Mouse (Mus musculus): ENCODE data around the gene Vps29. TPM values are rescaled to one million over a fixed set of nuclear protein-coding genes. Genes with fewer than 3 reads are reported as not detected.
"Not testable (repeated sequence)": the region's sequence is repeated elsewhere in the genome, so short reads cannot be mapped to it uniquely, and the experiment has no call there.

The Vps29 gene
- total RNA-seq, 1 experiment = 135 TPM

GRCm38 (mm10) chr5:122314966-122315667, 39.1 kb upstream of the Vps29 start:
- H3K27ac ChIP-seq (ENCODE audit: insufficient read depth, low read depth, low read length, poor library complexity, severe bottlenecking) = no peak overlapping the region
- TF ChIP-seq ZNF384 (IDR thresholded peaks at IDR 0.05; ENCODE audit: low read depth, low read length) (no peak), ZC3H11A (IDR thresholded peaks at IDR 0.05; ENCODE audit: borderline replicate concordance, low read depth, low read length) (no peak), CHD2 (IDR thresholded peaks at IDR 0.05; ENCODE audit: low read depth, low read length) (no peak), HCFC1 (IDR thresholded peaks at IDR 0.05; ENCODE audit: borderline replicate concordance, insufficient read depth, low read length) (no peak), MAFK (IDR thresholded peaks at IDR 0.05; ENCODE audit: insufficient read depth, low read depth, low read length) (no peak)
- H3K36me3 ChIP-seq (ENCODE audit: control insufficient read depth, insufficient read depth, low read length, poor library complexity, severe bottlenecking) = peaks cover 30% of the 10 kb centered on the region; the same call in 1 of the 2 replicates
- H3K9me3 ChIP-seq (ENCODE audit: control insufficient read depth, insufficient read depth, low read depth, low read length) = no peaks in the 10 kb centered on the region
- DNase-seq (ENCODE audit: low read depth, low spot score) = no peak
- H3K4me3 ChIP-seq (ENCODE audit: insufficient read depth in 1 of 2, low read depth in 1 of 2, low read length in 2 of 2, poor library complexity in 1 of 2, severe bottlenecking in 1 of 2) = peak overlapping the region in 1 of 2 experiments; percentile 24; a peak in 1 of 4 replicates
- in situ Hi-C loops (cut with MboI; ENCODE audit: low sequenced_read_pairs in 2 of 2, unreplicated experiment in 2 of 2) = no loop called here
- H3K4me1 ChIP-seq (ENCODE audit: control insufficient read depth in 2 of 2, insufficient read depth in 2 of 2, low read length in 2 of 2, poor library complexity in 1 of 2) = peaks cover 10 to 36% of the 10 kb centered on the region in 2 experiments; a peak in 3 of 4 replicates
- H3K9ac ChIP-seq (ENCODE audit: insufficient read depth, low read depth, low read length, poor library complexity, severe bottlenecking) = peak overlapping the region; percentile 36

- in situ Hi-C loops (cut with MboI; ENCODE audit: low sequenced_read_pairs in 2 of 2, unreplicated experiment in 2 of 2) = no loop called here
- no peak for DNase-seq (ENCODE audit: low read depth, low spot score)
- TF ChIP-seq ZC3H11A (IDR thresholded peaks at IDR 0.05; ENCODE audit: borderline replicate concordance, low read depth, low read length) (no peak), HCFC1 (IDR thresholded peaks at IDR 0.05; ENCODE audit: borderline replicate concordance, insufficient read depth, low read length) (no peak), MAFK (IDR thresholded peaks at IDR 0.05; ENCODE audit: insufficient read depth, low read depth, low read length) (no peak), CHD2 (IDR thresholded peaks at IDR 0.05; ENCODE audit: low read depth, low read length) (no peak), ZNF384 (IDR thresholded peaks at IDR 0.05; ENCODE audit: low read depth, low read length) (no peak)
- no peak overlapping the region for H3K4me3 ChIP-seq (ENCODE audit: insufficient read depth in 1 of 2, low read depth in 1 of 2, low read length in 2 of 2, poor library complexity in 1 of 2, severe bottlenecking in 1 of 2)
- peaks cover 31% of the 10 kb centered on the region; the same call in 1 of the 2 replicates for H3K36me3 ChIP-seq (ENCODE audit: control insufficient read depth, insufficient read depth, low read length, poor library complexity, severe bottlenecking)
- no peaks in the 10 kb centered on the region for H3K9me3 ChIP-seq (ENCODE audit: control insufficient read depth, insufficient read depth, low read depth, low read length)
- 0 out of 2 replicates have a peak overlapping the region, but pooled peaks have one; percentile 3 for H3K27ac ChIP-seq (ENCODE audit: insufficient read depth, low read depth, low read length, poor library complexity, severe bottlenecking)
- H3K4me1 ChIP-seq (ENCODE audit: control insufficient read depth in 2 of 2, insufficient read depth in 2 of 2, low read length in 2 of 2, poor library complexity in 1 of 2) = peaks cover 8 to 41% of the 10 kb centered on the region in 2 experiments; a peak in 3 of 4 replicates
- H3K9ac ChIP-seq (ENCODE audit: insufficient read depth, low read depth, low read length, poor library complexity, severe bottlenecking) = no peak overlapping the region
Observed at GRCm38 (mm10) chr5:122317329-122318045, 36.7 kb upstream of the Vps29 start.

- peak overlapping the region; percentile 73; the same call in 1 of the 2 replicates for H3K27ac ChIP-seq (ENCODE audit: insufficient read depth, low read depth, low read length, poor library complexity, severe bottlenecking)
- no peak overlapping the region for H3K9ac ChIP-seq (ENCODE audit: insufficient read depth, low read depth, low read length, poor library complexity, severe bottlenecking)
- H3K4me1 ChIP-seq (ENCODE audit: control insufficient read depth in 2 of 2, insufficient read depth in 2 of 2, low read length in 2 of 2, poor library complexity in 1 of 2) = peaks cover 8 to 41% of the 10 kb centered on the region in 2 experiments; a peak in 3 of 4 replicates
- no peak overlapping the region for H3K4me3 ChIP-seq (ENCODE audit: insufficient read depth in 1 of 2, low read depth in 1 of 2, low read length in 2 of 2, poor library complexity in 1 of 2, severe bottlenecking in 1 of 2)
- no peak for DNase-seq (ENCODE audit: low read depth, low spot score)
- in situ Hi-C loops (cut with MboI; ENCODE audit: low sequenced_read_pairs in 2 of 2, unreplicated experiment in 2 of 2) = no loop called here
- no peak for TF ChIP-seq MAFK (IDR thresholded peaks at IDR 0.05; ENCODE audit: insufficient read depth, low read depth, low read length)
- H3K9me3 ChIP-seq (ENCODE audit: control insufficient read depth, insufficient read depth, low read depth, low read length) = no peaks in the 10 kb centered on the region
- H3K36me3 ChIP-seq (ENCODE audit: control insufficient read depth, insufficient read depth, low read length, poor library complexity, severe bottlenecking) = peaks cover 28% of the 10 kb centered on the region; the same call in 1 of the 2 replicates
Observed at GRCm38 (mm10) chr5:122318100-122318499, 36.1 kb upstream of the Vps29 start.

DNA sequence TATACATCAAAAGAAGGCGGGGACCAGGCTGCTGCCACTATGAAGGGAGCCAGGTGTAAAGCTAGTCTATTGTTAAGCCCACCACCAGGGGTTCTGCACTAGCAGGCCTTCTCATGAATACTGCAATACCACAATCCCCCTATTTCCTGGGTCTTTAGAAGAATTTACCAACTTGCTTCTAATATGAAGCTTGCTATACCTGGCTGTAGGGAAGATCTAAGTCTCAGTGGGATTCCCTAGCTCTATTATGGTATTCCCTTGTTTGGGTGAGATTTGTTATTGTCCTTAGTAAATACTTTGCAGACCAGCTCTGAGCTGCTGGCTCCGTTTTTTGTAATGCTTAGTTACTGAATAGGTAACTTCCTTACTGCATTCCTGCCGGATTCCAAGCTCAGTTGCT, 35.2 kb upstream of the Vps29 start:
- H3K9me3 ChIP-seq (ENCODE audit: control insufficient read depth, insufficient read depth, low read depth, low read length); H3K9ac ChIP-seq (ENCODE audit: insufficient read depth, low read depth, low read length, poor library complexity, severe bottlenecking); in situ Hi-C loops (cut with MboI; ENCODE audit: low sequenced_read_pairs in 2 of 2, unreplicated experiment in 2 of 2); H3K27ac ChIP-seq (ENCODE audit: insufficient read depth, low read depth, low read length, poor library complexity, severe bottlenecking); H3K4me3 ChIP-seq (ENCODE audit: insufficient read depth in 1 of 2, low read depth in 1 of 2, low read length in 2 of 2, poor library complexity in 1 of 2, severe bottlenecking in 1 of 2); DNase-seq (ENCODE audit: low read depth, low spot score): not testable (repeated sequence)
- peaks cover 22% of the 10 kb centered on the region; the same call in 1 of the 2 replicates for H3K36me3 ChIP-seq (ENCODE audit: control insufficient read depth, insufficient read depth, low read length, poor library complexity, severe bottlenecking)
- peaks cover 8 to 36% of the 10 kb centered on the region in 2 experiments; a peak in 3 of 4 replicates for H3K4me1 ChIP-seq (ENCODE audit: control insufficient read depth in 2 of 2, insufficient read depth in 2 of 2, low read length in 2 of 2, poor library complexity in 1 of 2)

All from ES-E14 (cell line).